Mouse (Mus musculus): Measurements from ENCODE around the gene Gm7138. TPM values are rescaled to one million over a fixed set of nuclear protein-coding genes. Genes with fewer than 3 reads are reported as not detected.
A peak's percentile ranks its signal among the peaks of the same experiment; 100 is the strongest.
"Not testable (repeated sequence)": the region's sequence is repeated elsewhere in the genome, so short reads cannot be mapped to it uniquely, and the experiment has no call there.

The Gm7138 gene
- total RNA-seq (2021): not detected

DNA sequence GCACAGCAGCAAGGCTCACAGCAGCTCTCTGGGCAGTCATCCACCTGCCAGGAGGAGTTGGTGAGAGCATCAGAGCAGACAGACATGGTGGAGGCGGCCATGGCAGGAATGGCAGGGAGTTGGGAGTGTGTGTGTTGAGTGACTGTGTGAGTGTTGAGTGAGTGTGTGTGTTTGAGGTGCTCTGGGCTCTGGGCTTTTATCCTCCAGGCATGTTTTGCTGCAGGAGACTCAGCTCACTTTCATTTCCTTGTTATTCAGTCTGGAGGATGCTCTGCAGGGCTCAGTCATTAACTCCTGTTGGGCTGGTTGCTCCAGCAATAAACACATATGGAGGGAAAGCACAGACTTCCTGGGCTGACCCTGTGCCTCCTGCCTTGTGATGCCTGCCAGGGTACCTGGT is at the start of gene Gm7138:
TSS of gene Gm7138 (minus strand) at position 101 of the 400 bp plus-strand sequence.
- DNase-seq; intact Hi-C loops (cut with DNase I): not testable (repeated sequence)

DNA sequence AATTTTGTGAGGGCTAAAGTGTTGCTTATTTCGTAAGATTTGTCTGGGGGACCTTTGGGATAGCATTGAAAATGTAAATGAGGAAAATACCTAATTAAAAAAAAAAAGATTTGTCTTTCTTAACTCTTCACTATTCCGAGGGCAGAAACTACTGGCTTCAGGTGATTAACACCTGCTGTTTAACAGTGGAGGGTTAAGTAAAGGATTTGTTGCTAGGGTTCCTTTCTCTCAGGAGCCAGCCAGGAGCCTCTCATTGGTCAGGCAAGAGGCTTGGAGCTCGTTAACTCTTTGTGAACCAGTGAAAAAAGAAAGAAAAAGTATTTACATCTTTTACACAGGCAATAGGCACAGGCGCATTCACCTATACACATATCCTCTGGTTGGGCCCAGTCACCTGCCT is 42.5 kb upstream of the Gm7138 start:
- intact Hi-C loops (cut with DNase I): no loop called here
- DNase-seq: no peak

DNA sequence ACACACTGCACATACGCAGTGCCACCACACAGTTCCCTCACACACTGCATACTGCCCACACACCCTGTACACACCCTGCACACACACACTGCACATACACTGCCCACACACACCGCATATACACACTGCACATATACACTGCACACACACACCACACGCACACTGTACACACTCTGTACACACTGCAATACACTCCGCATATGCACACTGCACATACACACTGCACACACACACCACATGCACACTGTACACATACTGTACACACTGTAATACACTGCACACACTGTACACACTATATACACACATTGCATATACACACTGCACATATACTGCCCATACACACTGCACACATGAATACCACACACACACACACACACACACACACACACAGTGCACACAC is 41.8 kb upstream of the Gm7138 start:
- DNase-seq: no peak
- intact Hi-C loops (cut with DNase I): no loop called here

DNA sequence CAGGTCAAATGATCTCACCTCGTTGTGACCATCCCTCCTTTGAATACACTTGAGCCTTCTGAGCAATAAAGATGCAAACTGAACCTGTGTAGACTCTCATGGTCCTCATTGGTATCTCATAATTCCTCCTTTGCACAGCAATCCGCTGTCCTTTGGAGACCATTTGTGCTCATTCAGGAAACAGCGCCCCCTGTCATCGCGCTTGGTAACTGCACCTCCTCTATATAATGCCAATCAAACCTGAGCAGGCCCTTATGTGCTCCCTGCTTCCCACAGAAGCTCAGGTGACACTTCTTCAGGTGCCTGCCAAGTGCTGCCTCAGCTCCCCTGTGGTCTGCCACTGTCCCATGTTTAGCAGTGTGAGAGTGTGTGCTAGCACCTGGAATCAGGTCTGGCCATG is 38.8 kb upstream of the Gm7138 start:
- intact Hi-C loops (cut with DNase I): no loop called here
- peak; percentile 17 for DNase-seq

DNA sequence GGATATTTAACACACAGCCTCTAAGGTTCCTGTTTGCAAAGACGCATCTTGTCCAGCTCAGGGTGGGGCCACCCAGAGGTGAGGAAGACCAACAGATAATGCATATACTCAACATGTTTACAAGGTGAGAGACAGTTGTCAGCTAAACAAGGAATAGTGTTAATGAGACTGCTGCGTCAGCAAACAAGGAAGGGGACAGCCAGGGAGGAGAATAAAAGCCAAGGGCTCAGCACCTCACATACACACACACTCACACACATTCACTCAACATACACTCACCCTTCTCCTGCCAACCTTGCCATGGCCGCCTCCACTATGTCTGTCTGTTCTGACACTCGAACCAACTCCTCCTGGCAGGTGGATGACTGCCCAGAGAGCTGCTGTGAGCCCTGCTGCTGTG is 37.6 kb upstream of the Gm7138 start, which contains the start of gene Gm2696:
TSS of gene Gm2696 (plus strand) at position 301 of the 400 bp plus-strand sequence.
- DNase-seq: no peak
- intact Hi-C loops (cut with DNase I): no loop called here

DNA sequence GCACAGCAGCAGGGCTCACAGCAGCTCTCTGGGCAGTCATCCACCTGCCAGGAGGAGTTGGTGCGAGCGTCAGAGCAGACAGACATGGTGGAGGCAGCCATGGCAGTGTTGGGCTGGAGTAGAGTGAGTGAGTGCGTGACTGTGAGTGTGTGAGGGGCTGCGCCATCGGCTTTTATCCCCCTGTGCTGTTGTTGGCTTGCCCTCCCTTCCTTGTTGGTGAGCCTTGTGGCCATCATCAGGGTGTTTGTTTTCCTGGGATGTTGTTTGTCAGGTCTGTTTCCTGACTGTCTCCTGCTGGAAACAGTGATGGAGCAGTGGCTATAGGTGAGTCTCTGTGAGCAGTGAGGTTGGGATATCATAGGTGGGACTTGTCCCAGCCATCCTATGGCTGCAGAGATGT is 35.0 kb upstream of the Gm7138 start, which contains the start of gene Gm9507:
TSS of gene Gm9507 (minus strand) at position 101 of the 400 bp plus-strand sequence.
- intact Hi-C loops (cut with DNase I): no loop called here
- no peak for DNase-seq

DNA sequence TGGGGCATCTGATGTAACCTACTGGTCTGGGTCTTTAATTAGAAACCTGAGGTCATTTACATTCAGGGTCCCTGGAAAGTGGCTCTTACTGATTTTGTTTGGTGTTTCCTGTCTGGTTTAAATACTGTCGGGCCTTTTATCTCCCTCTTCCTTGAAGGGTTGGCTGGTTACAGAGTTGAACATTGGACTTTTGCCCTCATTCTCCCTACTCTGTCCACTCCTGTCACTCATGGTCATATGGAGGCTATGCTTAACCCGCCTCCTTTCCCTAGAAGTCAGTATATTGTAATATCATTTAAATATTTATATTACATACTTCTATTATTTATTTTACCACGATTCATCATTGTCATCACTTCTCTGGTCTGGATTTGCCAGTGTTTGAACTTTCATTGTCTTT is 27.4 kb upstream of the Gm7138 start:
- DNase-seq: no peak
- intact Hi-C loops (cut with DNase I): no loop called here

DNA sequence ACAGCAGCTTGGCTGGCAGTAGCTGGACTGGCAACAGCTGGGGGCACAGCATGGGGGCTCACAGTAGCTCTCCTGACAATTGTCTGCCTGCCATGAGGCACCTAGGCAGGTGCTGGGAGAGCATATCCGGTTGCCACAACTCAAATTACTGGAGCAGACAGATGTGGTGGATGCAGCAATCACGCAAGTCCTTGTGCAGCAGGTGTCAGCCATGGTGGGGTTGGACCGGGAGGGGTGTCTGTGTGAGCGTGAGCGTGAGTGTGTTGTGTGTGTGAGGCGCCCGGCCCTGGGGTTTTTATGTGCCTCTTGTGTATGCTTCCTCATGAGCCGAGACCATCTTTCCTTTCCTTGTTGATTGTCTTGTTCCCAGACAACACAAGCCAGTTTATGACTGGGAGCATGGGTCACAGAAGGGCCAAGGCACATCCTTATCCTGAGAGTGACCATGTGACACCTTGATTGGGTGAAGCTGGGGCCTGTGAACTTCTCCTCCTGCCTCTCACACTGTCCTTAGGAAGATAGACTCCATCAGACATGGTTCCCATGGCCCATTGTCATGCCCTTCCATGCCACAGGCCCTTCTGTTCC is 22.3 kb upstream of the Gm7138 start, which contains the start of gene Gm19668:
TSS of gene Gm19668 (minus strand) at position 213 of the 588 bp plus-strand sequence.
- intact Hi-C loops (cut with DNase I): no loop called here
- no peak for DNase-seq

DNA sequence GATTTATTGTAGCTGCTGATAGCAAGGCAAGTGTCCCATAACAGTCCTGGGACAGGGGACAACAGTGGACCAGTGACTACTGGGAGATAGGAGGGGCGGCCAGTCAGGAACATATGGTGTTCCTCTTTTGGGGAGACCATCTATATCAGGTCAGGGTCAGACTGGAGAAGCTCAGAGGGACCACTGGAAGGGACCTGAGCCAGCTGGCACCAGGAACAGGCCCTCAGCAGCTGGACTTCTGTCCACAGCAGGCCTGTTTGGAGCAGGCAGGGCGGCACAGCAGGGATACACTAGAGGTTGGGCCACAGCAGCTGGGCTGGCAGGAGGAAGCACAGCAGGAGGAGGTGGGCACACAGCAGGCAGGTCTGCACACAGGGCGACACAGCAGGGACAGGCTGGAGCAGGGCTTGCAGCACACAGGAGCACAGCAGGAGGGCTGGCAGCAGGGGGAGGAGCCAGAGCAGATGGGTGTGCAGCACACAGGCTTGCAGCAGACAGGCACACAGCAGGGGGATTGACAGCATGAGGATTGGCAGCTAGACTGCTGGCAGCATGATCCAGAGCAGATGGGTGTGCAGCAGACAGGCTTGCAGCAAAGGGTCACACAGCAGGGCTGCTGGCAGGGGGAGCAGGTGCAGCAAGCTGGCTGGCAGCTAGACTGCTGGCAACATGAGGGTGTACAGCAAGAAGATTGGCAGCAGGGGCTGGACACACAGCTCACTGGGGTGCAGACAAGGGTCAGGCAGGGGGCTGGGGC is 21.6 kb upstream of the Gm7138 start:
- peak; percentile 38 for DNase-seq
- intact Hi-C loops (cut with DNase I): not testable (repeated sequence)

DNA sequence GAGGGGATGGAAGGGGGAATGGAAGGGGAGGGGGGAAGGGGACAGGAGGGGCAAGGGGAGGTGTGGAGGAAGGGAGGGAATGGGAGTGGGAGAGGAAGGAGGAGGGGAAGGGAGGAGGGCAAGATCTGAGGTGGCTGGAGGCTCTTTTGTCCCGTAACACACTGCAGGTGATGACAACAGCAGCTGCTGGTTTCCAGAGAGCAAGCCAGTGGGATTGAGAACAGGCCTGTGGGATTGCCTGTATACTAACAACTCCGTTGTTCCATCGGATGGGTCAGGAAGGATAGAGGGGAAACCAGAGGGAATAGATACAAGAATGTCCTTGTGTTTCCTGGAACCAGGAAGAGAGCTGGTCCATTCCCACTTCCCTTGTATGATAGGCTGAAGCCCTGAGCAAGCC is 20.9 kb upstream of the Gm7138 start:
- intact Hi-C loops (cut with DNase I): no loop called here
- no peak for DNase-seq

DNA sequence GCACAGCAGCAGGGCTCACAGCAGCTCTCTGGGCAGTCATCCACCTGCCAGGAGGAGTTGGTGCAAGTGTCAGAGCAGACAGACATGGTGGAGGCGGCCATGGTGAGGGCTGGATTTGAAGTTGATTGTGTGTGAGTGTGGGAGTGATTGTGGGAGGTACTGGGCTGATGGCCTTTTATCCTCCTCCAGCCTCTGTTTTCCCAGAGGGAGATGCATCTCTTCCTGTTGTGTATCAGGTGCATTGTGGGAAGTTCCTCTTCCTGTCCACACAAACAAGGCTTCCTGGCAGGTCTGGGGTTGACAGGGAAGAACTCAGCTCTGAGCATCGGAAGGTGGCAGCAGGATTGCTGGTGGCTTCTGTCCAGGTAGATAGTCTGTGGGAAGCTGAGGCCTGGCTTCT is 18.2 kb upstream of the Gm7138 start, which contains the start of gene Gm9639:
TSS of gene Gm9639 (minus strand) at position 101 of the 400 bp plus-strand sequence.
- no peak for DNase-seq
- intact Hi-C loops (cut with DNase I): no loop called here

DNA sequence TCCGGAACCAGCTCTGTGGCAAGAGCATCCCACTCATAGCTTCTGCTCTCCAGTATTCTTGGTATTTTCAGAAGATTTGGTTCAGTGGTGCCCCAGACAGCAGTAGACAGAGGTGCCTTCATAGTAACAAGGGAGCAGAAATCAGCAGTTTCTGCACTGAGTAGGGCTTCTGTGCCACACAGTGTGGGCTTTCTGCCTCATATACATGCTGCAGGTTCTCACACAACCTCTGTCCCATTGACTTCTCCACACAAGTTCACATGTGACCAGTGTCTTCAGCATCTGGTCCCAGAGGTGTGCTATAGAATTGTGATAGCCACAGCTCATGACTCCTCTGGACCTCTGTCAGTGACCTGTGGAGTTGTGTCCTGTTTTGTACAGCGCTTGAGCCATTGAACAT is 11.9 kb upstream of the Gm7138 start:
- intact Hi-C loops (cut with DNase I): no loop called here

DNA sequence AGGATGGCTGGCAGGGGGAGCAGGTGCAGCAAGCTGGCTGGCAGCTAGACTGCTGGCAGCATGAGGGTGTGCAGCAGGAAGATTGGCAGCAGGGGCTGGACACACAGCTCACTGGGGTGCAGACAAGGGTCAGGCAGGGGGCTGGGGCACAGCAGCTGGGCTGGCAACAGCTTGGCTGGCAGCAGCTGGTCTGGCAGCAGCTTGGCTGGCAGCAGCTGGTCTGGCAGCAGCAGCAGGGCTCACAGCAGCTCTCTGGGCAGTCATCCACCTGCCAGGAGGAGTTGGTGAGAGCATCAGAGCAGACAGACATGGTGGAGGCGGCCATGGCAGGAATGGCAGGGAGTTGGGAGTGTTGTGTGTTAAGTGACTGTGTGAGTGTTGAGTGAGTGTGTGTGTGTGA is 11.1 kb upstream of the Gm7138 start, which contains the start of gene Gm7137:
TSS of gene Gm7137 (minus strand) at position 325 of the 400 bp plus-strand sequence.
- intact Hi-C loops (cut with DNase I): not testable (repeated sequence)
- peak; percentile 14 for DNase-seq

More for the DNA sequence above, 11.9 kb upstream of the Gm7138 start:
- no peak for DNase-seq

DNA sequence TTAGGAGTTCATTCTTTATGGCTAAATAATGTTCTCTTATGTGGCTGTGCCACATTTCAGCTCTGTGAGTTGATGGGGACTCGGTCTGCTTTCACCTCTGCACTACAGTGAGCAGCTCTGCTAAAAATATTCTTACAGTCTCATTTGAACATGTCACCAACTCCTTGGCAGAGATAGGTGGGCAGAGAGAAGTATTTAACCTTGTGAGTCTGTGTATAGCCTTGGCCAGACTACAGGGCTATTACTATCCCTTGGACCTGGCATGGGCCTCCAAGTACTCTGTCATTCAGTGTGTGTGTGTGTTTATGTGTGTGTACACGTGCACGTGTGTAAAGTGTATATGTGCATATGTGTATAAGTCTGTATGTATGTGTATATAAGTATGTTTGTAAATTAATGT is 6.7 kb upstream of the Gm7138 start:
- DNase-seq; intact Hi-C loops (cut with DNase I): not testable (repeated sequence)

DNA sequence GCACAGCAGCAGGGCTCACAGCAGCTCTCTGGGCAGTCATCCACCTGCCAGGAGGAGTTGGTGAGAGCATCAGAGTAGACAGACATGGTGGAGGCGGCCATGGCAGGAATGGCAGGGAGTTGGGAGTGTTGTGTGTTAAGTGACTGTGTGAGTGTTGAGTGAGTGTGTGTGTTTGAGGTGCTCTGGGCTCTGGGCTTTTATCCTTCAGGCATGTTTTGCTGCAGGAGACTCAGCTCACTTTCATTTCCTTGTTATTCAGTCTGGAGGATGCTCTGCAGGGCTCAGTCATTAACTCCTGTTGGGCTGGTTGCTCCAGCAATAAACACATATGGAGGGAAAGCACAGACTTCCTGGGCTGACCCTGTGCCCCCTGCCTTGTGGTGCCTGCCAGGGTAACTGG is 5.7 kb upstream of the Gm7138 start, which contains the start of gene Gm3250:
TSS of gene Gm3250 (minus strand) at position 101 of the 400 bp plus-strand sequence.
- intact Hi-C loops (cut with DNase I); DNase-seq: not testable (repeated sequence)

DNA sequence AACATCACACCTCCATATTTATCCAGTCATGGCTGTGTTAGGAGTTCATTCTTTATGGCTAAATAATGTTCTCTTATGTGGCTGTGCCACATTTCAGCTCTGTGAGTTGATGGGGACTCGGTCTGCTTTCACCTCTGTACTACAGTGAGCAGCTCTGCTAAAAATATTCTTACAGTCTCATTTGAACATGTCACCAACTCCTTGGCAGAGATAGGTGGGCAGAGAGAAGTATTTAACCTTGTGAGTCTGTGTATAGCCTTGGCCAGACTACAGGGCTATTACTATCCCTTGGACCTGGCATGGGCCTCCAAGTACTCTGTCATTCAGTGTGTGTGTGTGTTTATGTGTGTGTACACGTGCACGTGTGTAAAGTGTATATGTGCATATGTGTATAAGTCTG is 4.6 kb downstream of the Gm7138 start:
- DNase-seq; intact Hi-C loops (cut with DNase I): not testable (repeated sequence)

DNA sequence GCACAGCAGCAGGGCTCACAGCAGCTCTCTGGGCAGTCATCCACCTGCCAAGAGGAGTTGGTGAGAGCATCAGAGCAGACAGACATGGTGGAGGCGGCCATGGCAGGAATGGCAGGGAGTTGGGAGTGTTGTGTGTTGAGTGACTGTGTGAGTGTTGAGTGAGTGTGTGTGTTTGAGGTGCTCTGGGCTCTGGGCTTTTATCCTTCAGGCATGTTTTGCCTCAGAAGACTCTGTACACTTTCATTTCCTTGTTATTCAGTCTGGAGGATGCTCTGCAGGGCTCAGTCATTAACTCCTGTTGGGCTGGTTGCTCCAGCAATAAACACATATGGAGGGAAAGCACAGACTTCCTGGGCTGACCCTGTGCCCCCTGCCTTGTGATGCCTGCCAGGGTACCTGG is 5.5 kb downstream of the Gm7138 start, which contains the start of gene Gm3238:
TSS of gene Gm3238 (minus strand) at position 101 of the 400 bp plus-strand sequence.
- intact Hi-C loops (cut with DNase I); DNase-seq: not testable (repeated sequence)

DNA sequence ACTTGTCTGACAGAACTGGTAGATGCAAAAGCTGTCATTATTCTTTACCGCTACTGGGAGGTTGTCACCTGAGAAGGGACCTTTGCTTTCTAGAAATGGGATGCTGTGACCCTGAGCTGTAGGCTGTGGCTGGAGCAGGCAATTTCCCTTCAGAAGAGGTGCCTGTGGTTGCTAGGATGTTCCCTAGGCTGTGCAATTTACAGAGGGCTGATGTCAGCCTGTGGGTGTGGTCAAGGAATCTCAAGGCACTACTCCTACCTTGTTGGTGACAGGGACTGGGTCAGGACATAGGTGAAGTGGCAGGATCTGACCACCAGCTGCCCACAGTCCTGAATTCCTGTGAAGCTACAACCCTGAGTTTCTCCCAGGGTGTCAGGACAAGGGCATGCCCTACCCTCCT is 7.0 kb downstream of the Gm7138 start:
- intact Hi-C loops (cut with DNase I): no loop called here
- no peak for DNase-seq

DNA sequence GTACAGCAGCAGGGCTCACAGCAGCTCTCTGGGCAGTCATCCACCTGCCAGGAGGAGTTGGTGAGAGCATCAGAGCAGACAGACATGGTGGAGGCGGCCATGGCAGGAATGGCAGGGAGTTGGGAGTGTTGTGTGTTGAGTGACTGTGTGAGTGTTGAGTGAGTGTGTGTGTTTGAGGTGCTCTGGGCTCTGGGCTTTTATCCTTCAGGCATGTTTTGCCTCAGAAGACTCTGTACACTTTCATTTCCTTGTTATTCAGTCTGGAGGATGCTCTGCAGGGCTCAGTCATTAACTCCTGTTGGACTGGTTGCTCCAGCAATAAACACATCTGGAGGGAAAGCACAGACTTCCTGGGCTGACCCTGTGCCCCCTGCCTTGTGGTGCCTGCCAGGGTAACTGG is 17.2 kb downstream of the Gm7138 start, which contains the start of gene Gm3233:
TSS of gene Gm3233 (minus strand) at position 101 of the 400 bp plus-strand sequence.
- DNase-seq; intact Hi-C loops (cut with DNase I): not testable (repeated sequence)

DNA sequence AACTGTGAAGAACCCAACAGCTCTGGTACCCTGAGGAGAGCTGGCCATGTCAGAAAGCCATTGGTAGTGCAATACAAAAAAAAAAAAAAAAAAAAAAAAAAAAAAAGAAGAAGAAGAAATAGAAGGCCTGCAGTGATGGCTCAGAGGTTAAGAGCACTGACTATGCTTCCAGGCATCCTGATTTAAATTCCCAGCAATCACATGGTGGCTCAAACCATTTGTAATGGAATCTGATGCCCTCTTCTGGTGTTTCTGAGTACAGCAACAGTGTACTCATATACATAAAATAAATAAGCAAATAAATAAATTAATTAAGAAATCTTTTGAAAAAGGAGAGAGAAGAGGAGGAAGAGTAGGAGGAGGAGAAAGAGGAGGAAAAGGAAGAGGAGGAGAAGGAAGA is 23.3 kb downstream of the Gm7138 start:
- DNase-seq: no peak
- intact Hi-C loops (cut with DNase I): no loop called here

DNA sequence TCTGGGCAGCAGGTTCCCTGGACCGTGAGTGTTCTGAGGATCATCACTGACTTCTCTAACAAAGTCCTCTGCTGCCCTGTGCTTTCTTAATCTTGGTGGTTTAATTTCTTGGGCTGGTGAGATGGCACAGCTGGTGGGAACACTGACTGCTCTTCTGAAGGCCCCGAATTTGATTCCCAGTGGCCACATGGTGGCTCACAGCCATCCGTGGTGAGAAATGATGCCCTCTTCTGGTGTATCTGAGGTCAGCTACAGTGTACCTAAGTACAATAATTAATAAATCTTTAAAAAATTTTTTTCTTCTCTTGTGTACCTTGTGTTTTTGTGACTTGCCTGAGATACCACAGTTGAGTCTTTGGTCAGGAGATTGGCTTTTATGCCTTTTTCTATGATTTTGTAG is 24.4 kb downstream of the Gm7138 start:
- DNase-seq; intact Hi-C loops (cut with DNase I): not testable (repeated sequence)

Data from left cerebral cortex, postnatal 4 days (tissue).